Mouse (Mus musculus): ENCODE measurements around the gene Picalm. TPM values are rescaled to one million over a fixed set of nuclear protein-coding genes. Genes with fewer than 3 reads are reported as not detected.
A peak's percentile ranks its signal among the peaks of the same experiment; 100 is the strongest.

Gene Picalm
- polyA plus RNA-seq (2014; fragmentation: Nextera tagmentation; extraction: Ambion mirVana) = 59.0 and 60.0 TPM in 2 replicates

- no peaks in the 10 kb centered on the region for H3K27me3 ChIP-seq (replicated peaks; ENCODE audit: control insufficient read depth, insufficient read depth, low read length)
- H3K4me1 ChIP-seq (ENCODE audit: control insufficient read depth, insufficient read depth, low read length) = peaks cover 12% of the 10 kb centered on the region; the same call in 1 of the 2 replicates
- peak within 1 kb of the TSS; percentile 89 for H3K4me2 ChIP-seq (ENCODE audit: low read depth, low read length)
- DNase-seq (ENCODE audit: low spot score) = peak; percentile 98
- H3K9ac ChIP-seq (ENCODE audit: low read depth, low read length) = peak within 1 kb of the TSS; percentile 99
- peak within 1 kb of the TSS; percentile 96 for H3K4me3 ChIP-seq (ENCODE audit: low read depth, low read length)
- H3K9me3 ChIP-seq (ENCODE audit: control insufficient read depth, low read length) = no peaks in the 10 kb centered on the region
- WGBS = 3% methylated on average over 6 of the region's 72 CpGs
- no peaks in the 10 kb centered on the region for H3K36me3 ChIP-seq (ENCODE audit: control insufficient read depth, insufficient read depth, low read length)
- H3K27ac ChIP-seq (replicated peaks; ENCODE audit: low read depth, low read length) = peak within 1 kb of the TSS; percentile 99
- ATAC-seq (ENCODE audit: low read depth) = peak; percentile 94
These were observed at the start of gene Picalm for GRCm38 (mm10) chr7:90129732-90130392. TSS of gene Picalm (plus strand) at chr7:90130213.

GRCm38 (mm10) chr7:90083799-90084198 lies 46.2 kb upstream of the Picalm start:
- Histone ChIP-seq H3K9ac (ENCODE audit: low read depth, low read length) (no peak overlapping the region), H3K4me3 (ENCODE audit: low read depth, low read length) (no peak overlapping the region), H3K36me3 (ENCODE audit: control insufficient read depth, insufficient read depth, low read length) (no peaks in the 10 kb centered on the region), H3K27me3 (replicated peaks; ENCODE audit: control insufficient read depth, insufficient read depth, low read length) (no peaks in the 10 kb centered on the region), H3K4me1 (ENCODE audit: control insufficient read depth, insufficient read depth, low read length) (peaks cover 8% of the 10 kb centered on the region), H3K4me2 (ENCODE audit: low read depth, low read length) (no peak overlapping the region), H3K9me3 (ENCODE audit: control insufficient read depth, low read length) (no peaks in the 10 kb centered on the region), H3K27ac (replicated peaks; ENCODE audit: low read depth, low read length) (0 out of 2 replicates have a peak overlapping the region, but pooled peaks have one; percentile 18)
- no peak for DNase-seq (ENCODE audit: low spot score)
- no peak for ATAC-seq (ENCODE audit: low read depth)
- WGBS = 57% methylated on average over 7 of the region's 7 CpGs

- Histone ChIP-seq H3K9me3 (ENCODE audit: control insufficient read depth, low read length) (no peaks in the 10 kb centered on the region), H3K4me1 (ENCODE audit: control insufficient read depth, insufficient read depth, low read length) (peaks cover 8% of the 10 kb centered on the region), H3K4me3 (ENCODE audit: low read depth, low read length) (no peak overlapping the region), H3K36me3 (ENCODE audit: control insufficient read depth, insufficient read depth, low read length) (no peaks in the 10 kb centered on the region), H3K9ac (ENCODE audit: low read depth, low read length) (no peak overlapping the region), H3K4me2 (ENCODE audit: low read depth, low read length) (no peak overlapping the region), H3K27ac (replicated peaks; ENCODE audit: low read depth, low read length) (no peak overlapping the region; the same call in 1 of the 2 replicates), H3K27me3 (replicated peaks; ENCODE audit: control insufficient read depth, insufficient read depth, low read length) (no peaks in the 10 kb centered on the region)
- DNase-seq (ENCODE audit: low spot score) = no peak
- ATAC-seq (ENCODE audit: low read depth) = no peak
These were observed 45.5 kb upstream of the Picalm start for GRCm38 (mm10) chr7:90084531-90084930.

GRCm38 (mm10) chr7:90085713-90086112 lies 44.3 kb upstream of the Picalm start:
- Histone ChIP-seq H3K9me3 (ENCODE audit: control insufficient read depth, low read length) (no peaks in the 10 kb centered on the region), H3K27me3 (replicated peaks; ENCODE audit: control insufficient read depth, insufficient read depth, low read length) (no peaks in the 10 kb centered on the region), H3K4me2 (ENCODE audit: low read depth, low read length) (no peak overlapping the region), H3K36me3 (ENCODE audit: control insufficient read depth, insufficient read depth, low read length) (no peaks in the 10 kb centered on the region), H3K9ac (ENCODE audit: low read depth, low read length) (no peak overlapping the region), H3K4me1 (ENCODE audit: control insufficient read depth, insufficient read depth, low read length) (peaks cover 8% of the 10 kb centered on the region), H3K27ac (replicated peaks; ENCODE audit: low read depth, low read length) (0 out of 2 replicates have a peak overlapping the region, but pooled peaks have one; percentile 15), H3K4me3 (ENCODE audit: low read depth, low read length) (no peak overlapping the region)
- DNase-seq (ENCODE audit: low spot score) (no peak), ATAC-seq (ENCODE audit: low read depth) (no peak)
- WGBS = 29% methylated on average over 1 of the region's 1 CpGs

GRCm38 (mm10) chr7:90086821-90087220 lies 43.2 kb upstream of the Picalm start:
- H3K4me3 ChIP-seq (ENCODE audit: low read depth, low read length) = no peak overlapping the region
- H3K27me3 ChIP-seq (replicated peaks; ENCODE audit: control insufficient read depth, insufficient read depth, low read length) = no peaks in the 10 kb centered on the region
- no peak overlapping the region for H3K27ac ChIP-seq (replicated peaks; ENCODE audit: low read depth, low read length)
- no peak for DNase-seq (ENCODE audit: low spot score)
- H3K9me3 ChIP-seq (ENCODE audit: control insufficient read depth, low read length) = no peaks in the 10 kb centered on the region
- H3K4me2 ChIP-seq (ENCODE audit: low read depth, low read length) = no peak overlapping the region
- H3K4me1 ChIP-seq (ENCODE audit: control insufficient read depth, insufficient read depth, low read length) = peaks cover 10% of the 10 kb centered on the region
- no peak overlapping the region for H3K9ac ChIP-seq (ENCODE audit: low read depth, low read length)
- ATAC-seq (ENCODE audit: low read depth) = no peak
- H3K36me3 ChIP-seq (ENCODE audit: control insufficient read depth, insufficient read depth, low read length) = no peaks in the 10 kb centered on the region

DNA sequence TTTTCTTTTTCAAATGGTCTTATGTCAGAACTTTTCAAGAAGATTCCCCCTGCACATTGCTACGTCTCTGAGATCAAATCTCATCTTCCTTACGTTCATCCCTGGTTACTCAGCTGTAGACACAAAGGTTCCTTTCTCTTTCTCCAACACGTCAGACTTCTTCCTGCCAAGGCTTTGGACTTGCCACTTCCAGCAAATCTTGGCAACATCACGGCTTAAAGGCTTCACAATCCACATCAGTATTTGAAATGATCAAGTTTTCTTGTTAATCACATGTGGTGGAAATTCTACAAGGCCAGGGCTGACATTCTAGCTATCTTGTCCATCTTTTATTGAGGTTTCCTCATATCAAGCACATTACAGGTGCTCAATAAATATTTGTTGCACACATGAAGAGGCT lies 39.0 kb upstream of the Picalm start:
- H3K4me3 ChIP-seq (ENCODE audit: low read depth, low read length) = no peak overlapping the region
- 51% methylated on average over 4 of the region's 4 CpGs for WGBS
- no peak for ATAC-seq (ENCODE audit: low read depth)

GRCm38 (mm10) chr7:90091756-90092155 lies 38.3 kb upstream of the Picalm start:
- ATAC-seq (ENCODE audit: low read depth) (no peak), DNase-seq (ENCODE audit: low spot score) (peak; percentile 56)
- no peak overlapping the region for H3K4me2 ChIP-seq (ENCODE audit: low read depth, low read length)
- H3K36me3 ChIP-seq (ENCODE audit: control insufficient read depth, insufficient read depth, low read length) = no peaks in the 10 kb centered on the region
- H3K27me3 ChIP-seq (replicated peaks; ENCODE audit: control insufficient read depth, insufficient read depth, low read length) = no peaks in the 10 kb centered on the region
- 28% methylated on average over 2 of the region's 2 CpGs for WGBS
- H3K4me1 ChIP-seq (ENCODE audit: control insufficient read depth, insufficient read depth, low read length) = peaks cover 11% of the 10 kb centered on the region
- H3K9ac ChIP-seq (ENCODE audit: low read depth, low read length) = no peak overlapping the region
- no peak overlapping the region for H3K4me3 ChIP-seq (ENCODE audit: low read depth, low read length)
- no peaks in the 10 kb centered on the region for H3K9me3 ChIP-seq (ENCODE audit: control insufficient read depth, low read length)
- peak overlapping the region; percentile 84 for H3K27ac ChIP-seq (replicated peaks; ENCODE audit: low read depth, low read length)

More for the DNA sequence above, 39.0 kb upstream of the Picalm start:
- no peak overlapping the region for H3K4me2 ChIP-seq (ENCODE audit: low read depth, low read length)
- no peaks in the 10 kb centered on the region for H3K36me3 ChIP-seq (ENCODE audit: control insufficient read depth, insufficient read depth, low read length)
- peaks cover 11% of the 10 kb centered on the region for H3K4me1 ChIP-seq (ENCODE audit: control insufficient read depth, insufficient read depth, low read length)
- DNase-seq (ENCODE audit: low spot score) = no peak
- no peaks in the 10 kb centered on the region for H3K9me3 ChIP-seq (ENCODE audit: control insufficient read depth, low read length)
- no peak overlapping the region for H3K9ac ChIP-seq (ENCODE audit: low read depth, low read length)
- no peaks in the 10 kb centered on the region for H3K27me3 ChIP-seq (replicated peaks; ENCODE audit: control insufficient read depth, insufficient read depth, low read length)
- H3K27ac ChIP-seq (replicated peaks; ENCODE audit: low read depth, low read length) = no peak overlapping the region

- DNase-seq (ENCODE audit: low spot score) (peak; percentile 69), ATAC-seq (ENCODE audit: low read depth) (no peak)
- 61% methylated on average over 8 of the region's 8 CpGs for WGBS
- peak overlapping the region; percentile 84 for H3K27ac ChIP-seq (replicated peaks; ENCODE audit: low read depth, low read length)
- no peaks in the 10 kb centered on the region for H3K9me3 ChIP-seq (ENCODE audit: control insufficient read depth, low read length)
- H3K4me3 ChIP-seq (ENCODE audit: low read depth, low read length) = no peak overlapping the region
- no peak overlapping the region for H3K4me2 ChIP-seq (ENCODE audit: low read depth, low read length)
- H3K4me1 ChIP-seq (ENCODE audit: control insufficient read depth, insufficient read depth, low read length) = peaks cover 11% of the 10 kb centered on the region
- H3K36me3 ChIP-seq (ENCODE audit: control insufficient read depth, insufficient read depth, low read length) = no peaks in the 10 kb centered on the region
- no peak overlapping the region for H3K9ac ChIP-seq (ENCODE audit: low read depth, low read length)
- H3K27me3 ChIP-seq (replicated peaks; ENCODE audit: control insufficient read depth, insufficient read depth, low read length) = no peaks in the 10 kb centered on the region
These were observed 37.3 kb upstream of the Picalm start for GRCm38 (mm10) chr7:90092452-90093450.

Measured in embryonic facial prominence, embryonic 14.5 days (tissue).